Mouse (Mus musculus) lung, embryonic 16.5 days (tissue): ENCODE measurements at regions not wholly inside any gene's neighbourhood (a gene's known extent, or its start where the extent isn't known, plus 50 kb on each side); places are given as distances from the start of the nearest gene placed in this dataset.

Experiments used
- ATAC-seq: fragments of 200-750 bp; cut with Nextera tagmentation; 2 replicates; pipeline ENCODE4 v1.8.0; 2017; ENCODE audit warnings: low read depth, mild to moderate bottlenecking, moderate library complexity
- H3K27ac ChIP-seq: fragments of 300-500 bp; sonication (generic); 2 replicates; pipeline ENCODE4 v1.5.1; 2014; ENCODE audit warnings: mild to moderate bottlenecking, control low read depth, low read length
- H3K27me3 ChIP-seq: fragments of 300-500 bp; sonication (generic); 2 replicates; pipeline ENCODE4 v1.6.1; 2014; ENCODE audit warnings: low read depth, low read length, mixed read lengths; ENCODE audit not compliant: control insufficient read depth, insufficient read depth
- H3K36me3 ChIP-seq: fragments of 300-500 bp; sonication (generic); 2 replicates; pipeline ENCODE4 v1.6.1; 2014; ENCODE audit warnings: low read length; ENCODE audit not compliant: control insufficient read depth, insufficient read depth
- H3K4me1 ChIP-seq: fragments of 300-500 bp; sonication (generic); replicated peaks from 2 replicates; pipeline ENCODE4 v1.6.1; 2014; ENCODE audit warnings: low read length, mixed read lengths; ENCODE audit not compliant: control insufficient read depth, insufficient read depth
- H3K4me2 ChIP-seq: fragments of 300-500 bp; sonication (generic); 2 replicates; pipeline ENCODE4 v1.6.1; 2014; ENCODE audit warnings: low read depth, low read length, control low read depth
- H3K4me3 ChIP-seq: fragments of 300-500 bp; sonication (generic); 2 replicates; pipeline ENCODE4 v1.5.1; 2014; ENCODE audit warnings: mild to moderate bottlenecking, low read length, control low read depth
- H3K9ac ChIP-seq: fragments of 300-500 bp; sonication (generic); 2 replicates; pipeline ENCODE4 v1.6.1; 2014; ENCODE audit warnings: low read length, control low read depth
- H3K9me3 ChIP-seq: fragments of 300-500 bp; sonication (generic); 2 replicates; pipeline ENCODE4 v1.6.1; 2016; ENCODE audit warnings: low read length; ENCODE audit not compliant: control insufficient read depth
- WGBS: fragments of 180-500 bp; shearing (Covaris S2); extraction: QIAGEN DNeasy Blood & Tissue Kit; methylation state at CpG from one replicate; pipeline ENCODE4 v1.1.7; 2014; 5-methylcytosine and 5-hydroxymethylcytosine counted together

- no peak for ATAC-seq
- WGBS, result 65% methylated on average over 10 of the region's 10 CpGs
Measured at GRCm38 (mm10) chr13:90293697-90294647, 204.6 kb upstream of the Xrcc4 start.

GRCm38 (mm10) chr13:90292905-90293304, 203.5 kb upstream of the Xrcc4 start:
- ATAC-seq, result no peak
- no peaks in the 10 kb centered on the region for H3K4me1 ChIP-seq
- H3K4me2 ChIP-seq, result no peak overlapping the region
- H3K4me3 ChIP-seq, result no peak overlapping the region
- WGBS, result 44% methylated on average over 4 of the region's 4 CpGs
- H3K27me3 ChIP-seq, result no peaks in the 10 kb centered on the region
- no peak overlapping the region for H3K27ac ChIP-seq
- no peak overlapping the region for H3K9ac ChIP-seq
- H3K36me3 ChIP-seq, result no peaks in the 10 kb centered on the region
- H3K9me3 ChIP-seq, result no peaks in the 10 kb centered on the region

More at GRCm38 (mm10) chr13:90293697-90294647, 204.6 kb upstream of the Xrcc4 start:
- Histone ChIP-seq H3K36me3 (no peaks in the 10 kb centered on the region), H3K27me3 (no peaks in the 10 kb centered on the region), H3K27ac (no peak overlapping the region), H3K4me2 (no peak overlapping the region), H3K4me1 (no peaks in the 10 kb centered on the region), H3K4me3 (no peak overlapping the region), H3K9ac (no peak overlapping the region), H3K9me3 (no peaks in the 10 kb centered on the region)

- H3K27ac ChIP-seq, result no peak overlapping the region
- no peaks in the 10 kb centered on the region for H3K27me3 ChIP-seq
- no peaks in the 10 kb centered on the region for H3K9me3 ChIP-seq
- H3K4me3 ChIP-seq, result no peak overlapping the region
- H3K36me3 ChIP-seq, result no peaks in the 10 kb centered on the region
- H3K4me2 ChIP-seq, result no peak overlapping the region
- ATAC-seq, result no peak
- H3K4me1 ChIP-seq, result no peaks in the 10 kb centered on the region
- no peak overlapping the region for H3K9ac ChIP-seq
- WGBS, result 71% methylated on average over 1 of the region's 1 CpGs
Measured at GRCm38 (mm10) chr13:90292124-90292523, 202.7 kb upstream of the Xrcc4 start.

GRCm38 (mm10) chr13:90280976-90281375, 191.6 kb upstream of the Xrcc4 start:
- no peak overlapping the region for H3K9ac ChIP-seq
- no peak overlapping the region for H3K27ac ChIP-seq
- no peaks in the 10 kb centered on the region for H3K36me3 ChIP-seq
- ATAC-seq, result no peak
- no peaks in the 10 kb centered on the region for H3K4me1 ChIP-seq
- H3K9me3 ChIP-seq, result no peaks in the 10 kb centered on the region
- H3K4me3 ChIP-seq, result no peak overlapping the region
- no peak overlapping the region for H3K4me2 ChIP-seq
- no peaks in the 10 kb centered on the region for H3K27me3 ChIP-seq

- H3K4me1 ChIP-seq, result no peaks in the 10 kb centered on the region
- no peaks in the 10 kb centered on the region for H3K36me3 ChIP-seq
- no peaks in the 10 kb centered on the region for H3K27me3 ChIP-seq
- H3K4me3 ChIP-seq, result no peak overlapping the region
- H3K9ac ChIP-seq, result no peak overlapping the region
- no peaks in the 10 kb centered on the region for H3K9me3 ChIP-seq
- no peak overlapping the region for H3K27ac ChIP-seq
- 66% methylated on average over 3 of the region's 3 CpGs for WGBS
- no peak for ATAC-seq
- no peak overlapping the region for H3K4me2 ChIP-seq
Measured at GRCm38 (mm10) chr13:90279786-90280382, 190.5 kb upstream of the Xrcc4 start.

- Histone ChIP-seq H3K9me3 (no peaks in the 10 kb centered on the region), H3K27me3 (no peaks in the 10 kb centered on the region), H3K4me3 (no peak overlapping the region), H3K4me1 (no peaks in the 10 kb centered on the region), H3K27ac (no peak overlapping the region), H3K36me3 (no peaks in the 10 kb centered on the region), H3K4me2 (no peak overlapping the region), H3K9ac (no peak overlapping the region)
- ATAC-seq, result no peak
Measured at GRCm38 (mm10) chr13:90279355-90279754, 189.9 kb upstream of the Xrcc4 start.

- H3K27ac ChIP-seq, result no peak overlapping the region
- H3K4me1 ChIP-seq, result no peaks in the 10 kb centered on the region
- ATAC-seq, result no peak
- 78% methylated on average over 3 of the region's 3 CpGs for WGBS
- no peaks in the 10 kb centered on the region for H3K27me3 ChIP-seq
- H3K4me2 ChIP-seq, result no peak overlapping the region
- no peak overlapping the region for H3K9ac ChIP-seq
- no peaks in the 10 kb centered on the region for H3K36me3 ChIP-seq
- no peaks in the 10 kb centered on the region for H3K9me3 ChIP-seq
- no peak overlapping the region for H3K4me3 ChIP-seq
Measured at GRCm38 (mm10) chr13:90259071-90259742, 169.8 kb upstream of the Xrcc4 start.

- no peak overlapping the region for H3K27ac ChIP-seq
- no peaks in the 10 kb centered on the region for H3K9me3 ChIP-seq
- no peak overlapping the region for H3K9ac ChIP-seq
- WGBS, result 30% methylated on average over 1 of the region's 1 CpGs
- H3K4me1 ChIP-seq, result no peaks in the 10 kb centered on the region
- ATAC-seq, result no peak
- H3K27me3 ChIP-seq, result no peaks in the 10 kb centered on the region
- H3K36me3 ChIP-seq, result no peaks in the 10 kb centered on the region
- no peak overlapping the region for H3K4me2 ChIP-seq
- no peak overlapping the region for H3K4me3 ChIP-seq
Measured at GRCm38 (mm10) chr13:90252981-90253380, 163.6 kb upstream of the Xrcc4 start.

- ATAC-seq, result no peak
- Histone ChIP-seq H3K36me3 (no peaks in the 10 kb centered on the region), H3K27me3 (no peaks in the 10 kb centered on the region), H3K4me1 (no peaks in the 10 kb centered on the region), H3K9ac (no peak overlapping the region), H3K9me3 (no peaks in the 10 kb centered on the region), H3K4me2 (no peak overlapping the region), H3K27ac (no peak overlapping the region), H3K4me3 (no peak overlapping the region)
- WGBS, result 89% methylated on average over 6 of the region's 6 CpGs
Measured at GRCm38 (mm10) chr13:90245997-90246765, 156.8 kb upstream of the Xrcc4 start.
